Comparison of ENCODE assay signal across 20 mouse cellular contexts in the genomic region with DNA sequence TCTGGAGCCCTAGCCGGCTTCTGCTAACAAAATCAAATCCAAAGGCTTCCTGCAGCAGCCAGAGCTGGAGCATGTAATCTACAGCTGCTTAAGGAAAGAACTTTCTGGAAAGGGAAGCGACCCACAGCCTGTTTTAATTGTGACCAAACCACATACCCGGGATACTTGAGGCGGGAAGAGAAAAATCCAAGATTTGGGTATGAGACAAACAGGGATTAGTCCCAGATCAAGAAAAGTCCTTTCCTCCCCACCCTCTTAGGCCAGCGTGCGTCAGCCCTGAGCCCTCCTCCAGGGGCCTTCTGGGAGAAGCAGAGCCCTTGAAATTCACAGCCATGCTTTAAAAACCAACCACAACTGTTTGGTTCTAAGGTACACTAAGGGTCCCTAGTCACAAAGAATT. TPM values are rescaled to one million over a fixed set of nuclear protein-coding genes. Genes with fewer than 3 reads are reported as not detected.
A peak's percentile ranks its signal among the peaks of the same experiment; 100 is the strongest.
DNase-seq lines count a peak whose midpoint lies in the region; ATAC-seq lines count a peak whose summit lies in the region.
"Had no signal": no experiment of that assay in that cellular context is flagged by ENCODE, and none has a peak within 500 bp of the region (broad histone marks: within the 10 kb centered on the region; RNA-seq: fewer than 3 reads in every experiment).

No protein-coding gene starts in this region.

- no peak for ATAC-seq in liver, embryonic 12.5 days
- ATAC-seq in embryonic facial prominence, embryonic 14.5 days (ENCODE audit: low read depth), result peak; percentile 53
- no peak for ATAC-seq in liver, embryonic 15.5 days (ENCODE audit: insufficient read depth)
- ATAC-seq in kidney, embryonic 14.5 days (ENCODE audit: low FRiP score, low TSS enrichment), result no peak
- ATAC-seq: activated CD4-positive, CD25-positive, alpha-beta regulatory T cell, adult 4 months; inflammation-experienced regulatory T-cells, adult 6 months had no signal

- no peaks in the 10 kb centered on the region for H3K9me3 ChIP-seq in liver, embryonic 12.5 days (replicated peaks)
- no peaks in the 10 kb centered on the region for H3K9me3 ChIP-seq in embryonic facial prominence, embryonic 14.5 days (ENCODE audit: control insufficient read depth, low read length)
- no peaks in the 10 kb centered on the region for H3K9me3 ChIP-seq in liver, embryonic 15.5 days (replicated peaks)
- no peaks in the 10 kb centered on the region for H3K9me3 ChIP-seq in kidney, embryonic 14.5 days (ENCODE audit: control insufficient read depth, low read length)
- H3K9me3 ChIP-seq: forebrain, embryonic 10.5 days; forebrain, embryonic 15.5 days; heart, embryonic 13.5 days; hindbrain, embryonic 12.5 days had no signal

- peaks cover 93% of the 10 kb centered on the region for H3K36me3 ChIP-seq in liver, embryonic 12.5 days
- no peaks in the 10 kb centered on the region for H3K36me3 ChIP-seq in embryonic facial prominence, embryonic 14.5 days (ENCODE audit: control insufficient read depth, insufficient read depth, low read length)
- H3K36me3 ChIP-seq in liver, embryonic 15.5 days (replicated peaks), result peaks cover 88% of the 10 kb centered on the region
- H3K36me3 ChIP-seq in kidney, embryonic 14.5 days (ENCODE audit: control insufficient read depth, insufficient read depth, low read length), result no peaks in the 10 kb centered on the region
- H3K36me3 ChIP-seq: forebrain, embryonic 10.5 days; forebrain, embryonic 15.5 days; heart, embryonic 13.5 days; hindbrain, embryonic 12.5 days had no signal

- peaks cover 29% of the 10 kb centered on the region for H3K4me1 ChIP-seq in liver, embryonic 12.5 days
- H3K4me1 ChIP-seq in embryonic facial prominence, embryonic 14.5 days (ENCODE audit: control insufficient read depth, insufficient read depth, low read length), result peaks cover 4% of the 10 kb centered on the region; the same call in 1 of the 2 replicates
- H3K4me1 ChIP-seq in liver, embryonic 15.5 days (replicated peaks), result peaks cover 28% of the 10 kb centered on the region
- H3K4me1 ChIP-seq in kidney, embryonic 14.5 days (ENCODE audit: control insufficient read depth, insufficient read depth, low read length), result no peaks in the 10 kb centered on the region
- H3K4me1 ChIP-seq: forebrain, embryonic 10.5 days; forebrain, embryonic 15.5 days; hindbrain, embryonic 12.5 days had no signal

- H3K9ac ChIP-seq in liver, embryonic 12.5 days, result 0 out of 2 replicates have a peak overlapping the region, but pooled peaks have one; percentile 40
- no peak overlapping the region for H3K9ac ChIP-seq in embryonic facial prominence, embryonic 14.5 days (ENCODE audit: low read depth, low read length)
- no peak overlapping the region for H3K9ac ChIP-seq in liver, embryonic 15.5 days
- H3K9ac ChIP-seq in kidney, embryonic 14.5 days (ENCODE audit: low read depth, low read length), result no peak overlapping the region
- H3K9ac ChIP-seq: forebrain, embryonic 15.5 days; heart, embryonic 13.5 days; hindbrain, embryonic 12.5 days had no signal

- peak overlapping the region; percentile 38 for H3K4me2 ChIP-seq in liver, embryonic 12.5 days
- no peak overlapping the region for H3K4me2 ChIP-seq in embryonic facial prominence, embryonic 14.5 days (ENCODE audit: low read depth, low read length)
- peak overlapping the region; percentile 38; the same call in 1 of the 2 replicates for H3K4me2 ChIP-seq in liver, embryonic 15.5 days
- H3K4me2 ChIP-seq in kidney, embryonic 14.5 days (replicated peaks; ENCODE audit: low read depth, low read length), result no peak overlapping the region
- H3K4me2 ChIP-seq: forebrain, embryonic 15.5 days; heart, embryonic 13.5 days; hindbrain, embryonic 12.5 days had no signal

- 77% methylated on average over 6 of the region's 6 CpGs for WGBS in liver, embryonic 12.5 days (ENCODE audit: insufficient replicate concordance)
- WGBS in embryonic facial prominence, embryonic 14.5 days, result 33% methylated on average over 6 of the region's 6 CpGs
- 72% methylated on average over 6 of the region's 6 CpGs for WGBS in liver, embryonic 15.5 days (ENCODE audit: insufficient replicate concordance)
- 81% methylated on average over 6 of the region's 6 CpGs for WGBS in kidney, embryonic 14.5 days

- H3K4me3 ChIP-seq in liver, embryonic 12.5 days, result no peak overlapping the region
- no peak overlapping the region for H3K4me3 ChIP-seq in embryonic facial prominence, embryonic 14.5 days (ENCODE audit: low read depth, low read length)
- no peak overlapping the region for H3K4me3 ChIP-seq in liver, embryonic 15.5 days (replicated peaks)
- no peak overlapping the region for H3K4me3 ChIP-seq in kidney, embryonic 14.5 days (ENCODE audit: low read length)
- H3K4me3 ChIP-seq: erythroblast, embryonic 14.5 days; forebrain, embryonic 10.5 days; forebrain, embryonic 15.5 days; heart, adult 2 months; heart, embryonic 13.5 days; hindbrain, embryonic 12.5 days had no signal

- DNase-seq in liver (no peak), NIH3T3 (ENCODE audit: low read depth) (peak; percentile 57)
- DNase-seq in embryonic facial prominence, embryonic 14.5 days (ENCODE audit: low spot score), result peak; percentile 71
- no peak for DNase-seq in ovary, postnatal 36 days (ENCODE audit: low spot score)
- DNase-seq: adrenal gland, postnatal 25 days; cerebellum, adult 18-20 months; cerebellum, adult 9-11 months; gastrocnemius, postnatal 14 days; heart, adult 2 months; heart, postnatal 4 days had no signal

- H3K27me3 ChIP-seq in liver, embryonic 12.5 days (replicated peaks), result no peaks in the 10 kb centered on the region
- no peaks in the 10 kb centered on the region for H3K27me3 ChIP-seq in embryonic facial prominence, embryonic 14.5 days (replicated peaks; ENCODE audit: control insufficient read depth, insufficient read depth, low read length)
- no peaks in the 10 kb centered on the region for H3K27me3 ChIP-seq in liver, embryonic 15.5 days
- H3K27me3 ChIP-seq in kidney, embryonic 14.5 days (ENCODE audit: control insufficient read depth, insufficient read depth, low read length), result no peaks in the 10 kb centered on the region; the same call in 1 of the 2 replicates
- H3K27me3 ChIP-seq: forebrain, embryonic 15.5 days; heart, embryonic 13.5 days; hindbrain, embryonic 12.5 days had no signal

- peak overlapping the region; percentile 64 for H3K27ac ChIP-seq in liver, embryonic 12.5 days
- H3K27ac ChIP-seq in embryonic facial prominence, embryonic 14.5 days (replicated peaks; ENCODE audit: low read depth, low read length), result peak overlapping the region; percentile 22; the same call in 1 of the 2 replicates
- H3K27ac ChIP-seq in liver, embryonic 15.5 days (replicated peaks), result peak overlapping the region; percentile 60; the same call in 1 of the 2 replicates
- H3K27ac ChIP-seq in kidney, embryonic 14.5 days (ENCODE audit: low read depth, low read length), result no peak overlapping the region
- H3K27ac ChIP-seq: forebrain, embryonic 10.5 days; forebrain, embryonic 15.5 days; heart, adult 2 months; heart, embryonic 13.5 days; hindbrain, embryonic 12.5 days had no signal

RNA-seq across cellular contexts. Expression of gene Steap3, which starts 40.3 kb away (rescaled TPM):
- polyA plus RNA-seq in liver, embryonic 12.5 days (2016; fragmentation: Nextera tagmentation; extraction: Ambion mirVana), result 54.3 and 56.3 TPM in 2 replicates
- polyA plus RNA-seq in embryonic facial prominence, embryonic 14.5 days (2014; fragmentation: Nextera tagmentation; extraction: Ambion mirVana), result 12.9 and 13.2 TPM in 2 replicates
- 43.4 and 46.8 TPM in 2 replicates for polyA plus RNA-seq in liver, embryonic 15.5 days (2015; fragmentation: Nextera tagmentation; extraction: Ambion mirVana)
- polyA plus RNA-seq in kidney, embryonic 14.5 days (2014; fragmentation: Nextera tagmentation; extraction: Ambion mirVana), result 2.1 and 2.2 TPM in 2 replicates
- polyA plus RNA-seq: activated CD4-positive, CD25-positive, alpha-beta regulatory T cell, adult 4 months had no signal

Comparison
In these comparisons a context has a peak if more than half of its experiments do, and no peak if none do; other contexts are left out.
1. H3K4me2 ChIP-seq: peak in liver, embryonic 12.5 days (single experiment) and liver, embryonic 15.5 days (single experiment); none in embryonic facial prominence, embryonic 14.5 days (single experiment) and kidney, embryonic 14.5 days (single experiment).
2. DNase-seq: peak in NIH3T3 (single experiment) and embryonic facial prominence, embryonic 14.5 days (single experiment); none in liver (single experiment) and ovary, postnatal 36 days (single experiment).